Mouse (Mus musculus) bone marrow macrophage, adult 2 months (primary cell): Measurements from ENCODE around the gene Doc2b.
"Not testable (repeated sequence)": the region's sequence is repeated elsewhere in the genome, so short reads cannot be mapped to it uniquely, and the experiment has no call there.

Experiments
- CTCF ChIP-seq: IDR thresholded peaks from 2 replicates; pipeline ENCODE4 v1.5.1; 2012; ENCODE audit warnings: low read depth, mild to moderate bottlenecking, low read length, moderate library complexity
- POLR2A ChIP-seq: IDR thresholded peaks from 2 replicates; pipeline ENCODE4 v1.6.1; 2012; ENCODE audit warnings: mild to moderate bottlenecking, low read depth, low read length, borderline replicate concordance

DNA sequence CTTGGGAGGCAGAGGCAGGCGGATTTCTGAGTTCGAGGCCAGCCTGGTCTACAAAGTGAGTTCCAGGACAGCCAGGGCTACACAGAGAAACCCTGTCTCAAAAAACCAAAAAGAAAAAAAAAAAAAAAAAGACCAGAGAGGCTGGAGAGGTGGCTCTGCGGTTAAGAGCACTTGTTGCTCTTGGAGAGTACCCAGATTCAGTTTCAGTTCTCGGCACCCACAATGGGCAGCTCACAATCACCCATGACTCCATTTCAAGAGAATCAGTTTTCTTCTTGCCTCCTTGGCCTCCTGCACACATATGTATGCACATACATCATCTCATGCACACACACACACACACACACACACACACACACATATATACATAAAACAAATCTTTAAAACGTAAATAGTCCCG, 68.2 kb downstream of the Doc2b start:
- not testable (repeated sequence) for TF ChIP-seq POLR2A, CTCF
